Mouse (Mus musculus) heart, postnatal 0 days (tissue): ENCODE data around the gene Tubb3.

ENCODE experiments used
- CTCF ChIP-seq: IDR thresholded peaks from 2 replicates; pipeline ENCODE4 v1.5.1; 2016; ENCODE audit warnings: antibody characterized with exemption, control low read depth, low read depth
- EP300 ChIP-seq: IDR thresholded peaks from 2 replicates; pipeline ENCODE4 v1.6.1; 2016; ENCODE audit warnings: antibody characterized with exemption, low read depth

DNA sequence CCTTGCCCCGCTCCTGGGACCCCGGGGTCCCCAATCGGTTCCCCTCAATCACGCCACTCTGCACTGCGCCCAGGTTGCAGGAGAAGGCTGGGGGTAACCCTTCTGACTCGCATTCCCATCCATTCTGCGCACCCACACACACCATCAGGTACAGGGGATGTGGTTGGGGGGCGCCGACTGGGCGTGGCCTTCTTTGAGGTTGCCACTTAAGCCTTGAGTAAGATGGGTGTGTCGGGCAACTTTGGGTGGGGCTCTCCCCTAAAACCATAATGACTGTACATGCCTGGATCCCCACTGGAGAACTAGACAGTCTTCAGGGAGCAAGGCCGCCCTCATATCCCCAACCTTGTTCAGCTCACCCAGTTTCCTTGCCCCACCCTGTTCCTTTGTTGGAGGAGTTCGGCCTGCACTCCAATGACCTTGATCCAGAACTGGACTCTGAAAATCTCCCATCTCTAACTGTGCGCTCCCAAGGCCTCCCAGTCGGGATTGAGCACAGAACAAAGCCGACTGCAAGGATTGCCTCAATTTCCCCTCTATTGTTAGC is 630 bp downstream of the Tubb3 start:
- TF ChIP-seq CTCF (no peak), EP300 (no peak)
